Mouse (Mus musculus): Measurements from ENCODE around the gene Scube1. TPM values are rescaled to one million over a fixed set of nuclear protein-coding genes. Genes with fewer than 3 reads are reported as not detected.

The Scube1 gene
- total and polyA plus RNA-seq, 3 experiments: not detected

DNA sequence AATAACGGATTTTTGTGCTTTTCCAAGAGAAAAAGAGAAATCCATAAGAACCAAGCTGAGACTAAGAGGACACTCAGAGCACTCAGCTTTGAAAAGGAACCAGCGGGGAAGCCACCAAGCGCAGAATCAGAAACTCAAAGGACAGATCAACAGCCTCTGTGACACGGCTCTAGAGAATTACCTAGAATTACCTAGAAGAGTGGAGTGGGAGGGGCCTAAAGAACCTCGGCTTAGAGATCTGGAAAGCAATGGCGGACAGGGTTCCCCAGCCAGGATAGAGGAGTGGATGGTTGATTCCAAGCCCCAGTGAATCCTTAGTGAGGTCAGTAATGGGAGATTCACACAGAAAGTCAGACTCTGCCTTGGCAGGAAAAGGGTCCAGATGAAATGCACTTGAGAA lies 24.2 kb upstream of the Scube1 start:
- H3K27me3 ChIP-seq (replicated peaks): peaks cover 60% of the 10 kb centered on the region
- H3K4me2 ChIP-seq (ENCODE audit: insufficient read depth, low read depth, poor library complexity, severe bottlenecking): no peak overlapping the region
- no peak overlapping the region for H3K9ac ChIP-seq (ENCODE audit: insufficient read depth, low read depth)
- no peak for TF ChIP-seq HCFC1 (IDR thresholded peaks at IDR 0.05; ENCODE audit: low read depth, low read length)
- no peak for TF ChIP-seq RCOR1 (conservative IDR thresholded peaks at IDR 0.05; ENCODE audit: low read depth, low read length)
- no peak for TF ChIP-seq PAX5 (IDR thresholded peaks at IDR 0.05; ENCODE audit: low read length)
- TF ChIP-seq ETS1 (conservative IDR thresholded peaks at IDR 0.05; ENCODE audit: low read depth, low read length): no peak
- no peak for TF ChIP-seq USF1 (IDR thresholded peaks at IDR 0.05; ENCODE audit: low read depth, low read length)
- TF ChIP-seq NRF1 (IDR thresholded peaks at IDR 0.05; ENCODE audit: low read depth, low read length): no peak
- TF ChIP-seq CHD2 (IDR thresholded peaks at IDR 0.05; ENCODE audit: low read length): no peak
- no peak for TF ChIP-seq TBP (conservative IDR thresholded peaks at IDR 0.05; ENCODE audit: low read depth, low read length)
- no peak for TF ChIP-seq CTCF (conservative IDR thresholded peaks at IDR 0.05 in 1 of 2, IDR thresholded peaks at IDR 0.05 in 1 of 2; ENCODE audit: low read depth in 2 of 2, low read length in 2 of 2)
- no peak for TF ChIP-seq JUN (IDR thresholded peaks at IDR 0.05; ENCODE audit: insufficient read depth, low read depth, low read length)
- TF ChIP-seq ZNF384 (IDR thresholded peaks at IDR 0.05; ENCODE audit: low read depth, low read length): no peak
- no peak for TF ChIP-seq UBTF (IDR thresholded peaks at IDR 0.05; ENCODE audit: low read depth, low read length)
- TF ChIP-seq MXI1 (IDR thresholded peaks at IDR 0.05; ENCODE audit: low read depth, low read length): no peak
- no peak for TF ChIP-seq BHLHE40 (IDR thresholded peaks at IDR 0.05; ENCODE audit: low read depth, low read length)
- TF ChIP-seq SMC3 (IDR thresholded peaks at IDR 0.05; ENCODE audit: low read depth, low read length): no peak
- TF ChIP-seq MEF2A (IDR thresholded peaks at IDR 0.05; ENCODE audit: borderline replicate concordance, low read depth, low read length): no peak
- in situ Hi-C loops (cut with MboI; ENCODE audit: low pct_ligation_motif_present, low pct_unique_long_range_greater_than_20kb, low sequenced_read_pairs): no loop called here
- no peak overlapping the region for H3K27ac ChIP-seq (ENCODE audit: insufficient read depth, low read depth)
- no peaks in the 10 kb centered on the region for H3K36me3 ChIP-seq (replicated peaks in 1 of 2; ENCODE audit: control insufficient read depth in 1 of 2, insufficient read depth in 1 of 2, low read length in 1 of 2)
- no peak overlapping the region for H3K4me3 ChIP-seq (replicated peaks in 1 of 3; ENCODE audit: low read depth in 2 of 3, low read length in 2 of 3, poor library complexity in 1 of 3)
- no peaks in the 10 kb centered on the region for H3K9me3 ChIP-seq (replicated peaks; ENCODE audit: low read length)
- dilution Hi-C loops (cut with MboI; ENCODE audit: extremely low pct_ligation_motif_present, extremely low pct_unique_long_range_greater_than_20kb, low sequenced_read_pairs): no loop called here
- H3K4me1 ChIP-seq (ENCODE audit: control insufficient read depth in 1 of 2, insufficient read depth in 2 of 2): no peaks in the 10 kb centered on the region
- DNase-seq (ENCODE audit: extremely low read depth): no peak
- no peaks in the 10 kb centered on the region for H3K79me2 ChIP-seq (replicated peaks; ENCODE audit: control insufficient read depth, extremely low read depth, insufficient read depth, poor library complexity, severe bottlenecking)

DNA sequence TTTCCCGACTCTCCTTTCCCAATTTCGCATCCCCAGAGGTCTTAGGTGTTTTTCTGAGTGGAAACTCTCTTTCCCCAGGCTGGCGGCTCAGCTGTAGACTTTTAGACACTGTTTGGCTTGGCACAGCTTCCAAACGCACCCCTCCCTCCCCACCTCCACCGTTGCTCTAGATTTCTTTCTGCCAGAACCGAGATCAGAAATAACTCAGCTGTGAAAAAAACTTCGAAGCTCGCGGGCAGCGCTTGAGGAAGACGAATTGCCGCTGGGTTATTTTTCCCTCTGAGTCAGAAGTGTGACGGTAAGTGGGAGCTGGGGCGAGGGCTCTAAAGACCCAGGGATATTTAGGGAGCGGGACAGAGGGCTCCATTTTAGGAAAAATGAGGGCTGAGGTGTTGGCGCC lies 21.5 kb upstream of the Scube1 start:
- in situ Hi-C loops (cut with MboI; ENCODE audit: low pct_ligation_motif_present, low pct_unique_long_range_greater_than_20kb, low sequenced_read_pairs) (no loop called here), dilution Hi-C loops (cut with MboI; ENCODE audit: extremely low pct_ligation_motif_present, extremely low pct_unique_long_range_greater_than_20kb, low sequenced_read_pairs) (no loop called here)
- peaks cover 67% of the 10 kb centered on the region for H3K27me3 ChIP-seq (replicated peaks)
- H3K27ac ChIP-seq (ENCODE audit: insufficient read depth, low read depth): no peak overlapping the region
- no peaks in the 10 kb centered on the region for H3K4me1 ChIP-seq (ENCODE audit: control insufficient read depth in 1 of 2, insufficient read depth in 2 of 2)
- no peaks in the 10 kb centered on the region for H3K79me2 ChIP-seq (replicated peaks; ENCODE audit: control insufficient read depth, extremely low read depth, insufficient read depth, poor library complexity, severe bottlenecking)
- H3K4me2 ChIP-seq (ENCODE audit: insufficient read depth, low read depth, poor library complexity, severe bottlenecking): no peak overlapping the region
- no peak for TF ChIP-seq USF2 (conservative IDR thresholded peaks at IDR 0.05; ENCODE audit: low read depth, low read length)
- TF ChIP-seq SMC3 (IDR thresholded peaks at IDR 0.05; ENCODE audit: low read depth, low read length): no peak
- TF ChIP-seq PAX5 (IDR thresholded peaks at IDR 0.05; ENCODE audit: low read length): no peak
- TF ChIP-seq ETS1 (conservative IDR thresholded peaks at IDR 0.05; ENCODE audit: low read depth, low read length): no peak
- no peak for TF ChIP-seq MAX (IDR thresholded peaks at IDR 0.05; ENCODE audit: low read length)
- no peak for TF ChIP-seq MXI1 (IDR thresholded peaks at IDR 0.05; ENCODE audit: low read depth, low read length)
- no peak for TF ChIP-seq BHLHE40 (IDR thresholded peaks at IDR 0.05; ENCODE audit: low read depth, low read length)
- TF ChIP-seq TCF12 (IDR thresholded peaks at IDR 0.05; ENCODE audit: low read depth, low read length): no peak
- no peak for TF ChIP-seq MAZ (IDR thresholded peaks at IDR 0.05; ENCODE audit: low read depth, low read length)
- TF ChIP-seq CTCF (conservative IDR thresholded peaks at IDR 0.05 in 1 of 2, IDR thresholded peaks at IDR 0.05 in 1 of 2; ENCODE audit: low read depth in 2 of 2, low read length in 2 of 2): no peak
- H3K4me3 ChIP-seq (replicated peaks in 1 of 3; ENCODE audit: low read depth in 2 of 3, low read length in 2 of 3, poor library complexity in 1 of 3): no peak overlapping the region
- no peaks in the 10 kb centered on the region for H3K36me3 ChIP-seq (replicated peaks in 1 of 2; ENCODE audit: control insufficient read depth in 1 of 2, insufficient read depth in 1 of 2, low read length in 1 of 2)
- no peak overlapping the region for H3K9ac ChIP-seq (ENCODE audit: insufficient read depth, low read depth)
- H3K9me3 ChIP-seq (replicated peaks; ENCODE audit: low read length): no peaks in the 10 kb centered on the region
- no peak for DNase-seq (ENCODE audit: extremely low read depth)

All from CH12.LX (cell line).